Mouse (Mus musculus): ENCODE measurements around the gene Cars.

- TF ChIP-seq CTCF (IDR thresholded peaks at IDR 0.05; ENCODE audit: control insufficient read depth, insufficient read depth, insufficient read length) (no peak), MYOG (IDR thresholded peaks at IDR 0.05; ENCODE audit: control insufficient read depth, extremely low read depth, insufficient read length) (no peak)
Measured at GRCm38 (mm10) chr7:143519333-143519732, 80.6 kb downstream of the Cars start.
